Mouse (Mus musculus): ENCODE results near the gene Fam217a.
"Not testable (repeated sequence)": the region's sequence is repeated elsewhere in the genome, so short reads cannot be mapped to it uniquely, and the experiment has no call there.

Fam217a gene

DNA sequence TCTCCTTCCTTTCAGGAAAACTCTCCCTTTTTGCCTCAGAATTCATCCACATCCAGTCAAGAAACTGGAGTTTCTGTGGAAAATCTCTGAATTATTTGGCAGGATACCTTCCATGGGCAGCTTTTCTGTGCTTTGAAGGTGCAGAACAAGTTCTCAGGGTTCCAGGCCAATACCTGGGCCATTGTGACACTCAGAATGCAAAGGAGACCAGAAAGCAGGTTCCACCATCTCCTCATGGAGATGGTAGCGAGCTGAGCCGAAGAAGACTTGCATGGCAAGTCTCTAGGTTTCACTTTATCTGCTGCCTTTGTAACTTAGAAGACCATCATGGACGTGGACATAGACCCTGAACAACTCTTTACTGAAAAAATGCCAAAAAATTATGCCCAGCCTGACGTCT lies at the start of gene Fam217a, which contains the start of gene 4933417A18Rik:
Gene Fam217a, minus strand, starts transcription at position 101 of the 400 bp plus-strand sequence.
Gene 4933417A18Rik, plus strand, starts transcription at position 200 of the 400 bp plus-strand sequence.
- in situ Hi-C loops (cut with MboI, MseI) = no loop called here

DNA sequence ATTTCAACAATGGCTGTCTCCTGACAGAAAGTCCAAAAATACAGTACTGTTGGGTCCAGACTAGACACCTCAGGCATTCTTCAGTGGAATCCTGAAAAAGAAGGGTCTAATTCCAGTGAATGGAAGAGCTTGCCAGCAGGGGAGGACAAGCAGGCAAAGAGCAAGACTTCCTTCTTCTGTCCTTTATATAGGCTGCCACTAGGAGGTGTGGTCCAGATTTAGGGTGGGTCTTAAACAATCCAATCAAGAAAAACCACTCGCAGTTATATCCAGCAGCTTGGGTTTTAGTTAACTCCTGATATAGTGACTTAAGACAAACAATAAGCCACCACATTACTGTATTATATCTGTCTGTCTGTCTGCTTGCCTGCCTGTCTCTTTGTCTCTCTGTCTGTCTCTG lies 49.7 kb upstream of the Fam217a start:
- in situ Hi-C loops (cut with MboI, MseI) = no loop called here

DNA sequence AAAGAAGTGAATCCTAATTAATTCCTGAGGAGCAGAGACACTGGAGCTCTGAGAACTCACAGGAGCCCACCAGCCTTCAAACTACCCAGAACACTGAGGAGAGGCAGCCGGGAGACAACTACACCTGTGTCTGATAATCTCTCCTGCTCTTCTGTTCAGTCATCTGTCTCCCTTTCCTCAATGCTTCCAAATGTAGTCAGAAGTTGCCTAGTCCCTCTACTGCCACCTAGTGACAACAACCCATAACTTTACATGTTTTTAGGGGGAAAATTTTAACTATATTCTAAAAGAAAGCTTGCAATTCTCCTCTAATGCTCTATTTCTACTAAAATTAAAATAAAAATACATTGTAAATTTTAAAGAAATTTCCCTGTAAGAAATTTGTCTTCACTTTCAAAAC lies 49.0 kb upstream of the Fam217a start:
- in situ Hi-C loops (cut with MboI, MseI) = no loop called here

DNA sequence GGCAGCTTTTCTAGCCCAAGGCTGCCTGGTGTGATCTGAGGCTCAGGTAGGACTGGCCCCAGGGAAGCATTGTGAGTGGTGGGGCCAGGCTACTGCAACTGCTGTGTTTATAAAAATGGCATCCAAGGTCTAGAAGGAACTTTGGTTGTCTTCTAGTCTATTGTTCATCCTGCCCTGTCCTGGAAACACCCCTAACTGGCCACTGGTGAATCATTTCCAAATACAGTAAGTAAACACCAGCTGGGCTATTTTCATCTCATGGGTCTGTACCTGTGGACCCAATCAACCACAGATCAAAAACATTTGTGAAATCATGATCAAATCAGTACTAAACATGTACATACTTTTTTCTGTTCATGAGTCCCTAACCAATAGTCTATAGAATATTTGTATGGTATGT lies 48.3 kb upstream of the Fam217a start:
- in situ Hi-C loops (cut with MboI, MseI) = not testable (repeated sequence)

DNA sequence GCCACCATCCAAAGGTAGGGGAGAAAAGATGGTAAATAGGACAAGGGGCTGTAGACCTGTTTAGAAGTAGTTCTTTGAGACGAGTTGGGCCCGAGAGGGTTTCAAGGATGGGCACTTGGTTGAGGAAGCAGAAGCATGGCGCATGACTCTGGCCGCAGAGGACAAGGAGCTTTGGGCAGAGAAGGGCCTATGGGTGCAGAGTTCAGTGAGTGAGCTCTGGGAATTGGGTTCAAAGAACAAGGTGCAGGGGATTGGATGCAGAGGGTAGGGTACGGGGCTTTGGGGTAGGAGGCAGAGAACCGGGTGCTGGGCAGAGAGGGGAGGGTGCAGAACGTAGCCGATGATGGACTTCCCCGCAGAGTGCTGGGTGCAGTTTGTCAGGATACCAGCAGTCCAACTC lies 41.5 kb upstream of the Fam217a start:
- in situ Hi-C loops (cut with MboI, MseI) = not testable (repeated sequence)

DNA sequence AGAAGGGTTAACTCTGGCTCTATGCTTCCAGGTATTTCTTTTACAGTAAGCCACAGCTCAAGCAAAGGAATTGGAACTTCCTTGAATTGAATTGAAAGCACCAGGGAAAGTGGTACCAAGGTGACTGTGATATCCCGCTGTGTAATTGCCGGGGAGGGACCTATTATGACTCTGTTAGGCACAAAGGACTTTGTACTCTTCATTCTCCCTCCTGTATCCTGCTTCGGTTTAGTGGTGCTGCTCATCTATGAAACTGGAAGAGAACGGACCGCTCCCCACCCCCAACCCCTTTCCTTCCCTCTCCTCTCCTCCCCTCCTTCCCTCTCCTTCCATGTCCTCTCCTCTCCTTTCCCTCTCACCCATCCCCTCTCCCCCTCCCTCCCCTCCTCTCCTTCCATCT lies 40.8 kb upstream of the Fam217a start:
- in situ Hi-C loops (cut with MboI, MseI) = no loop called here

DNA sequence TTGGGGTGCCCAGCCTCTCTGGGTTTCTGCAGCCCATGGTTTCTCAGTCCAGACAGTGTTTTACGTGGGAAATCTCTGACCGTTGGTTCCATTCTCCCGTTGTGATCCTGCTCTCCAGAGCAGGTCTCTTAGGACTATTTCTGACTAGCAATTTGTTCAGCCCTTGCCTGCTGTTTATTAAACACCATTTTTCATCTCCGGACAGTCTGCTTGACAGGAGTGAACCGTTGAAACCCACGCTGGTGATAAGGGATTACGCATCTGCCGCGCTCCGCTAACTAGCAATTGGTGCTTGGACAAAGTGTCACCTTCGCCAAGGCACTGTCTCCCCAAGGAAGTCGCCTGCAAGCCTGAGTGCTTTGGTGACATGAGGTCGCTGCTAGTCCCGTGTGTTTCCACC lies 40.3 kb upstream of the Fam217a start:
- in situ Hi-C loops (cut with MboI, MseI) = no loop called here

DNA sequence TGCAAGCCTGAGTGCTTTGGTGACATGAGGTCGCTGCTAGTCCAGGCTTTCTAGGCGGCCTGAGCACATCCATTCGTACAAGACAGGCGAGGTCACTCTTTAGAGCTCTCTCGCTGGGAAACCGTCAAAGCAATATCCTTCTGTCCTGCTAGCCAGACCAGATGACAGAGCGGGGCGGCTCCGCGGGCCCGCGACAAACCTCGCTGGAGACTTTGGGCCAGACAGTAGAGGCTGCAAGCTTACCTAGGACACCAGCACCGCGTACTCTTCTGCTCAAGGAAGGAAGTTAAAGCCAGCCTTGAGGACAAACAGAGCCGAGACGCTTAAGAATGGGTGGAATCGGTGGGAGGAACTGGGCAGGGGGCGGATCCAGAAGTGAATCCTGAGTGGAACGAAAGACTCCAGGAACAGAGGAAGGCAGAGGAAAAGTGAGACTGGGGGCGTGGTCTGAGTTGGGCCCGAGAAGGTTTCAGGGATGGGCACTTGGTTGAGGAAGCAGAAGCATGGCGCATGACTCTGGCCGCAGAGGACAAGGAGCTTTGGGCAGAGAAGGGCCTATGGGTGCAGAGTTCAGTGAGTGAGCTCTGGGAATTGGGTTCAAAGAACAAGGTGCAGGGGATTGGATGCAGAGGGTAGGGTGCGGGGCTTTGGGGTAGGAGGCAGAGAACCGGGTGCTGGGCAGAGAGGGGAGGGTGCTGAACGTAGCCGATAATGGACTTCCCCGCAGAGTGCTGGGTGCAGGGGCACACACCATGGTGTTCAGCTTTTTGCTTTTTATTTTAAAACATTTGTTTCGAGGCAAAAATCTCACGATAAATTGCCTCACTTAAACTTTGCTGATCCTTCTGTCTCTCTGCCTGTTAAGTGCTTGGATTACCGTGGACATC lies 39.6 kb upstream of the Fam217a start, which contains the start of gene Eci3:
Gene Eci3, minus strand, starts transcription at position 300 of the 887 bp plus-strand sequence.
- in situ Hi-C loops (cut with MboI, MseI) = no loop called here

DNA sequence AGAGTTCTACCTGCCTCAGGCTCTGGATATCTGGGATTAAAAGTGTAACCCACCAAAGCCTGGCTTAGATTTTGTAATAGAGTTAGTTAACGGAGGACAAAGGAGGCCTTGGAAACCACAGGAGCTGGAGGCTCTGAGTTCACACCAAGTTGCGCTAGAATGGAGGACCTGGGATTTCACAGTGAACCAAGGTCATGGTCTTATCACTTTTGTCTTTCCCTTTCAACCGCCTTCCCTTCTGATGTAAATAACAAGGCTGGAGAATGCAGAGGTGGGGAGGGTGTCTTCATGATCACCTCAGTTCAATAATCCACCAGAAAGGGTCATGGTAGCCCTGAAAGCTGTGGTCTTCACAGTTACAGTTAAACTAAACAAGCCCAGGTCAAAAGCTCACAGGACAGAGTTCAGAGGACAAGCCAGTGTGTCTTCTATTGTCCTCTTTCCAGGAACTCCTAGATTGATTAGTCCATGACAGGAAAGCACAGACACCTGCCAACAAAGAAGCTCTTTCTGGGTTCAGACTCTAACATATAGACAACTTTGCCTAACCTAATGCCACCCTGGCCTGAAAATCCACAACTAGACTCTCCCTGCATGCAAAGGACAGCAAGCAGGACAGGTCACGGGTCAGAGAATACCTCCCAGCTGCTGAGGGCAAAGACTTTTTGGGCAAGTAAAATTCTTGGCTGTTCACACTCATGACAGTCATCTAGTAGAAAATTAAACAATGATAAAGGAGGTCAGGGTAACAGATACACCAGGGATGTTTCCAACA lies 37.1 kb upstream of the Fam217a start:
- in situ Hi-C loops (cut with MboI, MseI) = no loop called here

DNA sequence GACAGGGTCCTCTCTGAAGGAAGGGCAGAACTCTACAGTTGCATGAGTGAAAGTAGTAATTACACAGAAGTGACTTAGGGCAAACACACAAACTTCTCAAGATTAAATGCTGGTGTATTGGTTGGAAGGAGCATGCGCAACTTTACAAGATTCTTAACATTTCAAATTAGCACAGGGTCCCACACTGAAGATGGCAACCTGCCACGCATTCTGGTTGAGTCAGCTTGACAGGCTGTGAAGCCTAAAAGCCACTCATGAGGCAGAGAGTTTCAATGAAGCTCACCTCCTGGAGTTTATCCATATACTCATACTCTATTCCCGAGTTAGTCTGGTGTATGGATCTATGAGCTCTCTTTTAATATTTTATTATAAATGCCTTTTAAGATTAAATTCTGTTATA lies 34.0 kb upstream of the Fam217a start:
- in situ Hi-C loops (cut with MboI, MseI) = not testable (repeated sequence)

DNA sequence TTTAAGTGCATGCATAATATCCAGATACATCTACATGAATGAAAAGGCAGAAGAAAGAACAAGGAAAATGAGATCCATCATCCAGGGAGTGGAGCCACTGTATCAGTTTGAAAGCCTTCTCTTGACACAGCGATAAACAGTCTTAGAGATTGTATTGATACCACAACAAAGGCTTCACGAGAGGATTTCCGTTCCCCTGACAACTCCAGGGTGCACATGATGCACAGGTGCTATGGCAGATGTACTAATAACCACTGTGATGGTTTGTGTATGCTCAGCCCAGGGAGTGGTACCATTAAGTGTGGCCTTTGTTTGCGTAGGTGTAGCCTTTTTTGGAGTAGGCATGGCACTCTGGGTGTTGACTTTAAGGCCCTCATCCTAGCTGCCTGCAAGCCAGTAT lies 32.8 kb upstream of the Fam217a start:
- in situ Hi-C loops (cut with MboI, MseI) = no loop called here

DNA sequence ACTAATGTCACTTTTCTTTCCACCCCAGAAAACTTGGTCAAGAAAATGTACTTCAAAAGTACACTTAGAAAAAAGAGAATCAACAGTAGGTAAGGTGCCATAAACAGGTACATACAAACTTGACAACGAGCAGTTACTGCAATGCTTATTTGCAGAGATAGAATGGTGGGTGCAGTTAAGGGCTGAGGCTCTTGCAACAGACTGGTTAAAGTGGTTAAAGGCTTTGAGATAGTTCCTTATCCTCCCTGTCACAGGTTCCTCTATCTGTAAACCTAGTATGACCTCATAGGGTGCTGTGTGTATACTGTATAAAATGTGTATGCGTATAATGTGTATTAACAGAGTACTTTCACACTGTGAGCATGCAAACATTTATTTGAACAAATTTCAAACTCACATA lies 27.3 kb upstream of the Fam217a start:
- in situ Hi-C loops (cut with MboI, MseI) = not testable (repeated sequence)

DNA sequence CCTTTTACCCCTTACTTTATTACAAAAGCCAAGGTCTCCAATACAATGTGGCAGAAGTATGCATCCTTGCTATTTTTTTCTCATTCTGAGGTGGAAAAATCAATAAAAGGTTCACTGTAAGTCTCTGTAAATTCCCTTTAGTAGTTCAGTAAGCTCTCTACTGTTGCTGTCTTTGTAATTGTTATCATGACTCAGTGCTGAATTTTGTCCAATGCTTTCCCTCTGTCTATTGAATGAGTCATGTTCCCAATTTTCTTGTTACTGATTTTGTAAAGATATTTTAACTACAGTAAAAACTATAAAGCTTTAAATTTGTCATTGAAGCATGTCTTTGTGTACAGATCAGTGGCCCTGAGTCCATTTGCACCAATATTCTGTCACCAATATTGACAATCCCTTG lies 18.3 kb upstream of the Fam217a start:
- in situ Hi-C loops (cut with MboI, MseI) = no loop called here

DNA sequence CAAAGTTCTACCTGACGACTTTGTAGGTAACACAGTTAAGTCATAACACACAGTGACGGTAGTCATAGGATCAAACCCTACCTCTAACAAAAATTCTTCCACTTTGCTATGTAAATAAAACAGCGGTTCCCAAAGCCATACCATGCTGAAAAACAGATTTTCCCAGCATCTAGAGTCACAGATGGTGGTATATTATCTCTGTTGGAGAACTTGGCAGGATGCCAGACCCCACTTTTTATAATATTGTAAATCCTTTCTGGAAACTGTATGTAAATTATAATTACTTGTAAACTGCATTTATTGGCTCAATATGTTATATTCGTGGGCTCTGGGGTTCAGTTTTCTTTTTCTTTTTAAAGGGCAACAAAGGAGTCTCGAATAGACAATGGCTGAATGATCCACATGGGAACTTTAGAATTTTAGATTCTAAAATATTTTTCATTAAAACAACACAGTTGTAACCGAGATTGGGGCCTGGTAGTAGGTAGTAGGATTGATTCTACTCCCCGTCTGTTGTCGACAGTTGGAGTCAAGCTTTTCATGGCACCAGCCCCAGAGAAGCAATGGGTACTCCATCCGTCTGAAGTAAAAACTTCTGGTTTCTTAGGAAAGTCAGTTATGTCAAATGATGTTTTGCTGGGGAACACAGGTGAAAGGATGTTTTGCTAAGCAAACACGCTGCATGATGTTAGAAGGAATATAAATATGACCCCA lies 11.0 kb upstream of the Fam217a start:
- in situ Hi-C loops (cut with MboI, MseI) = no loop called here

DNA sequence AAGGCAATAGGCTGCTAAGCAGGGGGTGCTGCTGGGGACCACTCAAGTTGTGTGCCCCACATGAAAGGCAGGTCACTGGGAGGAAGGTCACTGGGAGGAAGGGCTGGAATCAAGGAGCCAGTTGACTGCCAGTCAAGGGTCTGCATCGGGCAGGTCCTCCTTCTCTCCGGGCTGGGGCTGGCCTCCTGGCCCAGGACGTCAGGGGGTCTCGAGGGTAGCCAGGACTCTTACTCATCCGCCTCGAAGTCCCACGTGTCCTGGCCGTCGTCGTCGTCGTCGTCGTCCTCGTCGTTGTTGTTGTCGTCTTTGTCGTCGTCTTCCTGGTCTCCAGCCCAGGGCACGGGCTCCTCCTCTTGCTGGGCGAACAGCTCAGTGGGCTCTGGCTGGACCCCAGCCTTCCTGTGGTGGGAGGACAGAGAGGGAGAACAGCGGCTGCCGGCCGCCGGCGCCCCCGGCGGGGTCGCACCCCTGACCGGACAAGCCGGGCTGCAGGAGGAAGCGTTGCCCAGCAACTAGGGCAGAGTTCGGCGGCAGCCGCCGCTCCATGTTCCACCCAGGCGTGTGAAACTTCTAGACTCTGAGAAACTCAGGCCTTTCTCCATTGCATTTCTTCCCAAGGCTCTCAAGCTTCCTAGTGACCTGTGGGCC lies 7.5 kb downstream of the Fam217a start:
- in situ Hi-C loops (cut with MboI, MseI) = no loop called here

DNA sequence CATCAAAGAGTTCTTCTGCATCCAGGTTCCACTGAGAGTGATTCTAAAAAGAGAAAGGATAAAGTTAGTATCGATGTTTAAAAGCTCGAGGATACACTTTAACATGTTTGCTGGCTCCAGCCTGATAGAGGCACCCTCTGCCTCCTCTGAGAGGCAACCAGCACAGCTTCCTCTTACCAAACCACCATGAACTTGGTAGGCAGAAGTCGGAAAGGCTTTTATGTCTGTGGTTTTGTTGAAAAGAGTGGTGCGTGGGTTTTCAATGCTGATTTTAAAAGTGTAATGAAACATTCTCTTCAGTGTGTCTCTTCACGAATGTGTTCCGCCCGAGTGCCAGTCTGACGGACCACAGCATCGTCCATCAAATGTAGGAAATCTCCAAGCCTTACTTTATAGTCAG lies 9.5 kb downstream of the Fam217a start:
- in situ Hi-C loops (cut with MboI, MseI) = no loop called here

DNA sequence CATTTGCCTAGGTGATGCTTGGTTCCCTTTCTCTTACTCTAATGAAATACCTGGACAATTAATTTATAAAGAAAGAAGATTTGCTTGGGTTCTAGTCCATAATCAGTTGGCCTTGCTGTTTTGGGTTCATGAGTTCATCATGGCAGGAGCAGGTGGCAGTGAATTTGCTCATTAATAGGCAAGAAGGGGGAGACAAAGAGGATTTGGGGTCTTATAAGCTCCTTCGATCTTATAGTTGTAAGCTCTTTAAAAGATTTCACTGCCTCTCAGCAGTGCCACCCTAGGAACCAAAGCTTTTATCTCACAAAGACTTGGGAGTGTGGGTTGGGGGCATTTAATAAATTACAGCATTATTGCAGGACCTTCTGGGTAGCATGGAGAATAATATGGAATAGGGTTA lies 31.2 kb downstream of the Fam217a start:
- in situ Hi-C loops (cut with MboI, MseI) = no loop called here

DNA sequence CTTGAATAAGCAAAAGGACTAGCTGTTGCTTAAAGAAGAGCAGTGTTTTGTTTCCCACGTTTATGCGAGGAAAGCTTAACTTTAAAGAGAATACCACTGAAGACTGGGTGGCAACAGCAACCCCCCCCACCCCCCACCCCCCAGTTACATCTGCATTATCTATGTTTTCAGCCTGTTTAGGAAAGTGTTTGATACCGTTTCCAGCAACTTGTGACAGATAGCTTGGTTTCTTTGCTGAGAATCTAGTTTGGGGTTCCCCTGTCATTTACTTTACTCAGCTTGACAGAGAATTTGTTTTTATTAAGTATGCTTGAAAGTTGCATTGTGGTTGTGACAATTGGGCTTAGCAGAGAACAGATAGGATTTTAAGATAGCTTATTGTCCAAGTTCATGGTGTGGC lies 47.6 kb downstream of the Fam217a start:
- in situ Hi-C loops (cut with MboI, MseI) = loop anchor here (10.0 kb wide), 1 partner anchor 1882 kb away; no protein-coding TSS in a partner anchor

DNA sequence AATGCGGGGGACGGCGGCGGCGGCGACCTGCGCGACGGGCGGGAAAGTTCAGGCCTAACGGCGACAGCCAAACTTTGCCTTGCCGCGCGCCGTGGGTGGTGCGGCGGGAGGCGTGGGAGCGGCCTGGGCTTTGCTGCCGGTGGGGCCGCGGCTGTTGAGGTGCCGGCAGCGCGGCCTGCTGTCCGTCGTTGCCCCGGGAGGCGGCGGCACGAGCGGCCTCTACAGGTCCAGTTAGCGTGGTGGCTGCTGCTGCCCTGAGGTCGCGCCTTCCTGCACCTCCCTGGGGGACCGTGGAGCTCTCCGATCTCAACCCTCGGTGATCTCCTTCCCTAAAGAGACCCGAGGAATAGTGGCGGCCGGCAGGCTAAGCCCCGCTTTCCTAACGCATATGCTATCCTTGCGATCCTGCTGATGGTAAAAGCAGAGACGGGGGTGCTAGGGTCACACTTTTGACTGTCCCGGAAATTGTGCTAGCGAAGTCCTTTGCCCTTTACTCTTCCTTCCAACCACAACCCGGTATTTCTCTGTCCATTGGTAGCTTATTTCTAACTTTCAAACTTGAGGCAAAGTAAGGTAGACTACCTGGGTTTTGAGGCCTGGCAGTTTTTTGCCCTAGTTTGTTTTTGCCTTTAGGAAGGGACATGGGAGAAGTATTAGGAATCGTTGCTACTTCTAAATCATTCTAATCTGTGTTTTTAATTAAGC lies 48.2 kb downstream of the Fam217a start:
- in situ Hi-C loops (cut with MboI, MseI) = loop anchor here (10.0 kb wide), 1 partner anchor 1881 kb away; no protein-coding TSS in a partner anchor

DNA sequence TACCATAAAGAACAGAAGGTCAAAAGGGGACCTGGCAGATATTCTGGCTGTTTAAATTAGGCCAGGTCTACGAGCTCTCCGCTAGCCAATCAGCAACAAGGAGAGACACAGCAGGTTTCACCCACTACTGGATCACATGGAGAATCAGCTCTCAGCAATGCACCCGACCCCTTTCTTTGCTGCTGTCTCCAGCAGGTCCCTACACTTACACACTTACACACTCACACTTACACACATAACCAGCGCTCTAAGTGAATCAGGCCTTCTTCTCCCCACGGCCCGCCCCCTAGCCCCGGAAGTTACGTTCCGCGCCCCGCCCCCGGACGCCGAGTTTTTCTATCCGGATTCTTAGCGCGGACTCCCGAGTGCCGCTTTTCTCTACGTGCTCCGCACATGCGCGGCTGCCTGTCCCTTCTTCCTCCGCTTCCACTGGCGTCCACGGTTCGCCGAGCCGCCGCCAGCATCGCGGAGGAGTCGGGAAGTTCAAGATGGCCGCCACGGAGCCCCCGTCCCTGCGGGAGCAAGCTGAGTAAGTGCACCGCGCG lies 48.9 kb downstream of the Fam217a start, which contains the start of gene Prpf4b:
Gene Prpf4b, plus strand, starts transcription at position 137 of the 545 bp plus-strand sequence.
- in situ Hi-C loops (cut with MboI, MseI) = loop anchor here (10.0 kb wide), 1 partner anchor 1880 kb away; no protein-coding TSS in a partner anchor
